Mouse (Mus musculus) embryonic stem cell, embryonic (primary cell): ENCODE results near the gene Frmd5.

Experiments used
- CTCF ChIA-PET, 4 experiments: fragments of 300-600 bp in 2 of 4; fragments of 350-600 bp in 2 of 4; sonication (Branson Sonifier 250); formaldehyde crosslinking; loops; one replicate each; lab custom pipeline; 2022; ENCODE audit warnings: inconsistent platforms in 2 of 4; lab: Charles Lee
- POLR2A ChIA-PET, 4 experiments: fragments of 300-600 bp in 2 of 4; fragments of 350-600 bp in 2 of 4; sonication (Branson Sonifier 250); formaldehyde crosslinking; loops; one replicate each; lab custom pipeline; 2022; ENCODE audit warnings: antibody characterized with exemption in 4 of 4, inconsistent platforms in 1 of 4; lab: Charles Lee

Frmd5 gene

DNA sequence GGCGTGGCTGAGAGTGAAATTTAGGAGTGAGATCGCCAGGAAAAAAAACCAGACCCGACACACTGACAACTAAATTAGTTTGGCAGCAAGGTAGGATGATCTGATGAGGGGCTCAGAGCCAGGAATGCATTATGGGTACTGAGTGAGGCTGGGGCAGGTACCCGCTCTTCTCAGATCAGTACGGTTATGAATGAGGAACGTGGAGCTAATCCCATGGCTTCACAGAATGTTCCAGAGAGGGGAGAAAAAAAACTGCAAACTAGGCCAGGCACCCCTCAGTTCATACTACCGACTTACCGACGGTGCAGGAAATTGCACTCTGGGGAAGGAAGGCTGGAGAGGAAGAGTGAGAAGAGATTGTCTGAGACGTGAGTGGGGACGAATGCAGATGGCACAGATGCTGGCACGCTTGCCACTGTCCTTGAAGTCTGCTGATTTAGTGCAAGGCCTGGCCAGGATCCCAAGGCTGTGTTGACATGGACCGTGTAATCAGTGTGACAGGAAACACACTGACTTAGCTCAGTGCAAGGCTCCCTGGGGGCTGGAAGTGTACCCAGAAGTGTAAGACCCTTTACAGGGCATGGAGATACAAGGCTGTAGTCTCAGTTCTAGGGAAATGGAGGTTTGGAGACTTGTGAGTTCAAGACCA lies 223.3 kb downstream of the Frmd5 start:
- CTCF ChIA-PET: no interaction called here
- POLR2A ChIA-PET: interaction anchor here in 1 of 4 experiments (1.4 kb wide), 1 partner anchor 10 kb away, joined by 5 read pairs; no protein-coding TSS in a partner anchor

DNA sequence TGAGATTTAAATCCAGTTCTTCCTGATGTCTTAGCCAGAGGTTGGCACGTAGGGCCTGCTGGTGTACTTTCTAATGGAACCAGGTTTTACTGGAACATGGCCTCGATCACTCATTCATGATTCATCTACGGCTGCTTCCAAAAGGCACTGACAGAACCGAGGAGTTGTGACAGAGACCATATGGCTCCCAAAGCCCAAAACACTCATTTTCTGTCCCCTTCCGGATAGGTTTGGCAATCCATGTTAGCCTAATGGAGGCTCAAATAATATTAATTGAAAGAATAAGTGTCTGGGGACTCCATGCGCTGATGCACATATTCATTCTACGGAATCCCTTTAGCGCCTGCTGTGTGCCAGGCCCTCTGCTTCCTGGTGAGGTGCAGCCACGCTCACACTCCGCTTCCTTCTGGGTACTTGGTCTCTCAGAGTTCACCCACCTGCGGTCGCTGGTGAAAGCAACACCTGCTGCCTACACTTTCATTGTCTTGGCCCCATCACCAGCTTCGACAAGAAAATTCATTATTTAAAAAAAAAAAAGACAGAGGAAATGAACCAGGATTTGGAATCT lies 224.0 kb downstream of the Frmd5 start:
- ChIA-PET CTCF (no interaction called here), POLR2A (no interaction called here)

DNA sequence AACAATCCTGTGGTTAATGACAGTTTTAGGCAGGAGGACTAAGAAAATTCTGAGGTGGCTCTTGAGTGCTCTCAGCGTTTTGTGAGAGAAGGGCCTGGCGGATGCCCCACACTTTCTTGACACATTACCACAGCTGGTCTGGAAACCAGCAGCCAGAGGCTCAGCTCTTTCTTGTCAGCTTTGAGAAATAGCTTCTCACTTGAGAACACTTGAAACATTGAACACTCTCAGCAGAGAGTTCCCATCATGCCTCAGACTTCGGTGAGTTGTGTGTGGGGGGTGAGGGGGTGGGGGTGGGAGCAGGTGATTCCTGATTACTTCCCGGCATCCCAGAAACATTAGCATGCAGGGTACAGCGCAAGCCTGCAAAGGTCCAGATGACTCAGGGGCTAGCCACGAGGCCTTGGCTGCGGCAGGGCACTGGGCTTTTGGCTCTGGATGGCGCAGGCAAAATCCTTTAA lies 231.1 kb downstream of the Frmd5 start:
- ChIA-PET CTCF (interaction anchor here (0.6 to 1.1 kb wide), 5 partner anchors 9 to 237 kb away, joined by 3 to 8 read pairs (median 3); no protein-coding TSS in a partner anchor), POLR2A (interaction anchor here in 3 of 4 experiments (0.6 to 3.3 kb wide), 13 partner anchors 8 to 464 kb away, joined by 3 to 27 read pairs (median 4); partner anchors contain the start of gene Serf2 (in 1 of the 3))

GRCm38 (mm10) chr2:121574066-121574630 lies 232.7 kb downstream of the Frmd5 start:
- ChIA-PET POLR2A (interaction anchor here in 3 of 4 experiments (0.5 to 3.3 kb wide), 15 partner anchors 9 to 454 kb away, joined by 3 to 27 read pairs (median 4); partner anchors contain the start of genes Frmd5 (in 2 of the 3), Casc4 (in 1 of the 3), Ctdspl2 (in 1 of the 3) and Eif3j1 (in 1 of the 3)), CTCF (interaction anchor here in 3 of 4 experiments (0.7 to 1.9 kb wide), 4 partner anchors 223 to 258 kb away, joined by 3 to 6 read pairs (median 4); no protein-coding TSS in a partner anchor)

DNA sequence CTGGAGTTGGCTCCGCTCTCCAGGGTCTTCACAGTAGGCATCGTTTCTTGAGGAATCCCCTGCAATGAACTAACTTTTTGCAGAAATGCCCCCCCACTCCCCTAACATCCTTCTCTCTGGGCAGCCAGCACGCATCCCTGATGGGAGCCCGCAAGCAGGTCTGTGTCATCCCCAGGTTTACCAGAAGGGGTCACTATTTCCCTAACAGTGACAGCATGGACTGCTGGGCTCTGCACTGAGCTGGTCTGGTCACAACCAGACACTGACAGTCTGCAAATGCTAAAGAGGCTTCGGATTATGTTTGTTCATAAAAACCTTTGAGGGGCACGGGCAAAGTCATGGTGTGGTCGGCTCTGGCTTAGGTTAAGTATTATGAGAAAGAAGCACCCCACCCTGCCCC lies 235.1 kb downstream of the Frmd5 start:
- ChIA-PET POLR2A (interaction anchor here in 3 of 4 experiments (1.0 to 1.5 kb wide), 5 partner anchors 17 to 295 kb away, joined by 3 to 7 read pairs (median 3); partner anchors contain the start of gene Casc4 (in 1 of the 3)), CTCF (interaction anchor here in 3 of 4 experiments (0.5 to 1.4 kb wide), 25 partner anchors 15 to 450 kb away, joined by 3 to 8 read pairs (median 3); partner anchors contain the start of gene Frmd5 (in 1 of the 3))

- POLR2A ChIA-PET: interaction anchor here in 3 of 4 experiments (1.0 to 1.5 kb wide), 4 partner anchors 17 to 296 kb away, joined by 3 to 4 read pairs (median 3); partner anchors contain the start of gene Casc4 (in 1 of the 3)
- CTCF ChIA-PET: interaction anchor here in 3 of 4 experiments (0.6 to 1.4 kb wide), 7 partner anchors 16 to 235 kb away, joined by 3 to 8 read pairs (median 4); partner anchors contain the start of gene Frmd5 (in 1 of the 3)
Observed at GRCm38 (mm10) chr2:121570999-121571655, 235.8 kb downstream of the Frmd5 start.

DNA sequence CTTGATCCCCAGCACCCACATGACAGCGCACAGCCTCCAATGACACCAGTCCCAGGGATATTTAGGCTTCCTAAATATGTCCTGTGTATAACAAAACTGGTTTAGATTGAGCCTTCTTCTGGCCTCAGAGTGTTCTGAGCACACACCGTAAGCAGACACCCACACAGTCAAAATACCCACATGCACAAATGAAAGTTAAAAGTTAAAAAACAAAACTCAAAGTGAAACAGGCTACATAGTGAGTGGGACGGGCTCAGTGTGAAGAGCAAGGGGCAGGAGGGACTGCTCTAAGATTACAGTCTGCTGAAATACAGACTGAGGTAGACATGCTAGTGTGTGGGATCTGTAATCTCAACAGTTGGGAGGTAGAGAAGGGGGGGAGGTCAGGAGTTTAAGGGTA lies 236.8 kb downstream of the Frmd5 start:
- POLR2A ChIA-PET: no interaction called here
- CTCF ChIA-PET: interaction anchor here in 1 of 4 experiments (0.5 kb wide), 1 partner anchor 395 kb away, joined by 3 read pairs; no protein-coding TSS in a partner anchor

- ChIA-PET CTCF (no interaction called here), POLR2A (interaction anchor here in 2 of 4 experiments (0.7 to 1.8 kb wide), 6 partner anchors 8 to 262 kb away, joined by 3 to 4 read pairs (median 3); no protein-coding TSS in a partner anchor)
Observed at GRCm38 (mm10) chr2:121565911-121566310, 241.0 kb downstream of the Frmd5 start.

GRCm38 (mm10) chr2:121563117-121563516 lies 243.8 kb downstream of the Frmd5 start:
- CTCF ChIA-PET: no interaction called here
- POLR2A ChIA-PET: no interaction called here

DNA sequence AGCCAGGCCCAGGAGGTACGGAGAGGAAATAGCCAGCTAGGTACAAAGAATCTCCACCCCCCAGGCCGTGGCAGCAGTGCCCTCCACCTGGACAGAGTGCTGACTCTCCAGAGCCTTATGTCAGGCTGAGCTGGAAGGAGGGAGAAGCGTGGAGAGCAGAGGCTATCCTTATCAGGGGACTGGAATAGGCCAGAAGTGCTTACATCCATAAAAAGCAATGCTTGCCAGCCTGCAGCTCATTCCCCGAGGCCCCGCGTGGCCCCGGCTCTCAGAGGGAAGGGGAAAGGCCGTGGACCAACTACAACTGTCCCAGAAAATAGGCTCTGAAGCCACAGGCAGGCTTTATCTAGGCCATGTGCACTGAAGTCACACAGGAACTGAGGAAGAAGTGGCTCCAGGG lies 255.6 kb downstream of the Frmd5 start:
- POLR2A ChIA-PET: interaction anchor here in 3 of 4 experiments (0.6 to 2.2 kb wide), 7 partner anchors 8 to 123 kb away, joined by 3 to 6 read pairs (median 3); no protein-coding TSS in a partner anchor
- CTCF ChIA-PET: interaction anchor here in 1 of 4 experiments (0.7 kb wide), 1 partner anchor 1137 kb away, joined by 3 read pairs; no protein-coding TSS in a partner anchor

DNA sequence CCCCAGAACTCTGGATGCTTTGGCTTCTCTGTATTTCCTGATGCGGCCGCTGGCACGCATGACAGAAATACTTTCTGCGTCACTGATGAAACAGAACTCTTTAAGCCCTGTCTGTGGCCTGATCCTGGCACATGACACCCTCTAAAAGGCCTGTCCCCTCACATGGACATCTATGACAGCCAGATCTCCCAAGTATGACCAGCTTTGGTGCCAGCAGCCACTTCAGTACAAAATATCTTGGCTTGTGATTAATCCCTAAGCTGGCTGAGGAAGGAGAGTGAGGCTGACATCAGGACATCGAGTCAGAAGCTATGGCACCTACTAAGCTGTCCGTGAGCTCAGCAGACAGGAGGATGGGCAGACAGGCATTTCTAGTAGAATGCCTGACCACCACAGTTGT lies 257.3 kb downstream of the Frmd5 start:
- ChIA-PET POLR2A (interaction anchor here in 1 of 4 experiments (1.6 kb wide), 1 partner anchor 92 kb away, joined by 4 read pairs; no protein-coding TSS in a partner anchor), CTCF (no interaction called here)

DNA sequence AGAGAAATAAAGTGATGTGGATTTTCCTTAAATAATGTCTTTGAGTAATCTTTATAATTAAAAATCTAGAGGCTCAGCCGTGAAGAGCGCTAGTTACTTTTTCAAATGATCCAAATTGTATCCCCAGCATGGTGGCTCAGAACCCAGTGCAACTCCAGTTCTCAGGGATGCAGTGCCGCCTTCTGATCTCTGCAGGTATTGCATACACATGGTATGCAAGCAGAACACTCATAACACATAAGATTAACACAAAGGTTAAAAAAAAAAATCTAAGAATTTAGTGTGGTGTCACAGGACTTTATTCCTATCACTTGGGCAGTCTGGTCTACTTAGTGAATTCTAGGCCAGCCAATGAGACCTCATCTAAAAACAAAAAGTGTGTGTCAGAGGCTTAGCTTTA lies 262.1 kb downstream of the Frmd5 start:
- CTCF ChIA-PET: interaction anchor here in 2 of 4 experiments (0.6 to 1.6 kb wide), 2 partner anchors 12 to 21 kb away, joined by 3 to 5 read pairs; no protein-coding TSS in a partner anchor

GRCm38 (mm10) chr2:121525056-121525455 lies 281.8 kb downstream of the Frmd5 start:
- CTCF ChIA-PET: no interaction called here
- POLR2A ChIA-PET: interaction anchor here (0.8 to 5.6 kb wide), 5 partner anchors 10 to 16 kb away, joined by 3 to 81 read pairs (median 3); partner anchors contain the start of genes Mfap1a (in 1 of the 4) and Wdr76 (in 1 of the 4)

More for the DNA sequence above, 262.1 kb downstream of the Frmd5 start:
- POLR2A ChIA-PET: interaction anchor here in 3 of 4 experiments (0.6 to 2.3 kb wide), 3 partner anchors 12 to 281 kb away, joined by 3 to 6 read pairs (median 4); no protein-coding TSS in a partner anchor

GRCm38 (mm10) chr2:121522830-121523229 lies 284.1 kb downstream of the Frmd5 start:
- CTCF ChIA-PET: interaction anchor here in 2 of 4 experiments (0.6 to 1.3 kb wide), 2 partner anchors 11 to 88 kb away, joined by 3 to 4 read pairs; no protein-coding TSS in a partner anchor

GRCm38 (mm10) chr2:121522006-121522405 lies 284.9 kb downstream of the Frmd5 start:
- POLR2A ChIA-PET: interaction anchor here in 3 of 4 experiments (0.5 to 5.6 kb wide), 23 partner anchors 8 to 524 kb away, joined by 3 to 81 read pairs (median 5); partner anchors contain the start of genes Serf2 (in 2 of the 3), Catsper2 (in 1 of the 3), Mfap1a (in 1 of the 3) and Pdia3 (in 1 of the 3)
- CTCF ChIA-PET: interaction anchor here in 1 of 4 experiments (1.0 to 1.3 kb wide), 4 partner anchors 9 to 87 kb away, joined by 3 to 6 read pairs (median 3); no protein-coding TSS in a partner anchor

More at GRCm38 (mm10) chr2:121522830-121523229, 284.1 kb downstream of the Frmd5 start:
- POLR2A ChIA-PET: interaction anchor here (0.6 to 5.6 kb wide), 17 partner anchors 9 to 434 kb away, joined by 3 to 81 read pairs (median 4); partner anchors contain the start of genes Catsper2 (in 1 of the 4), Hypk (in 1 of the 4), Mfap1a (in 1 of the 4) and Pdia3 (in 1 of the 4)

DNA sequence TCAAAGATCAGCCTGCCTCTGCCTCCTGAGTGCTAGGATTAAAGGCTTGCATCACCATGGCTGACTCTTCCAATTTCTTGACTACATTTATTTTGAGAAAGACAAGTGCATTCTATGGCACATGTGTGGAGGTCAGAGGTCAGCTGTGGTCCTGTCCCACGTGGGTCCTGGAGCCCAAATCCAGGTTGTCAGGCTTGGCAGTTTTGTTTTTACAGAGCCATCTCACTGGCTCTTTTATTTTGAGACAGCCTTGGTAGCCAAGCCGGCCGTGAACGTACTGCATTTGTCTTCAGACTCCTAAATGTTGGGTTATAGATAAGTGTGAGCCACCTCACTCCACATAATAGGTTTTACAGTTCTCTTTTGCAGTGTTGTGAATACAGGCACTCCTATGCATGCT lies 288.2 kb downstream of the Frmd5 start:
- ChIA-PET CTCF (interaction anchor here in 1 of 4 experiments (1.1 kb wide), 1 partner anchor 42 kb away, joined by 10 read pairs; no protein-coding TSS in a partner anchor), POLR2A (interaction anchor here in 3 of 4 experiments (0.6 to 1.6 kb wide), 10 partner anchors 10 to 1176 kb away, joined by 3 to 18 read pairs (median 3); partner anchors contain the start of genes Mfap1a (in 1 of the 3), Mfap1b (in 1 of the 3) and Wdr76 (in 1 of the 3))
